Mouse (Mus musculus) limb, embryonic 12.5 days (tissue): ENCODE results near the gene Krtap19-3. TPM values are rescaled to one million over a fixed set of nuclear protein-coding genes. Genes with fewer than 3 reads are reported as not detected.

Experiments
- polyA plus RNA-seq: library from polyadenylated mRNA; unstranded; fragments of >200 nt; fragmentation: Nextera tagmentation; extraction: Ambion mirVana; gene quantifications from 2 replicates; pipeline ENCODE4 v1.2.1, GENCODE M21; 2016

Gene Krtap19-3
- polyA plus RNA-seq, 1 experiment from 2014 or later: not detected

Other genes with a start within 250 kb of the Krtap19-3 start
- gene Krtap26-1, start 230.2 kb downstream of the Krtap19-3 start, polyA plus RNA-seq: not detected in 2 replicates
- gene Krtap27-1, start 206.4 kb downstream of the Krtap19-3 start, polyA plus RNA-seq: not detected in 2 replicates
- not detected in 2 replicates for gene 2310061N02Rik, start 170.1 kb downstream of the Krtap19-3 start, polyA plus RNA-seq
- gene Krtap13-1, start 149.2 kb downstream of the Krtap19-3 start, polyA plus RNA-seq: not detected in 2 replicates
- gene Krtap13, start 126.4 kb downstream of the Krtap19-3 start, polyA plus RNA-seq: not detected in 2 replicates
- gene 2310034C09Rik, start 119.2 kb downstream of the Krtap19-3 start, polyA plus RNA-seq: not detected in 2 replicates
- gene 2310057N15Rik, start 103.8 kb downstream of the Krtap19-3 start, polyA plus RNA-seq: not detected in 2 replicates
- not detected in 2 replicates for gene Gm5965, start 100.1 kb downstream of the Krtap19-3 start, polyA plus RNA-seq
- gene Gm20741, start 65.8 kb downstream of the Krtap19-3 start, polyA plus RNA-seq: not detected in 2 replicates
- gene Krtap15, start 57.8 kb downstream of the Krtap19-3 start, polyA plus RNA-seq: 0.25 and 0.26 TPM in 2 replicates
- gene Krtap14, start 51.9 kb downstream of the Krtap19-3 start, polyA plus RNA-seq: not detected in 2 replicates
- not detected in 2 replicates for gene Krtap19-1, start 8.6 kb downstream of the Krtap19-3 start, polyA plus RNA-seq
- not detected in 2 replicates for gene Krtap19-2, start 3.8 kb downstream of the Krtap19-3 start, polyA plus RNA-seq
- gene Krtap19-4, start 7.1 kb upstream of the Krtap19-3 start, polyA plus RNA-seq: not detected in 2 replicates
- not detected in 2 replicates for gene Krtap19-5, start 18.4 kb upstream of the Krtap19-3 start, polyA plus RNA-seq
- gene Krtap19-9b, start 54.2 kb upstream of the Krtap19-3 start, polyA plus RNA-seq: not detected in 2 replicates
- not detected in 2 replicates for gene Krtap16-3, start 84.8 kb upstream of the Krtap19-3 start, polyA plus RNA-seq
- not detected in 2 replicates for gene Krtap22-2, start 132.7 kb upstream of the Krtap19-3 start, polyA plus RNA-seq
- not detected in 2 replicates for gene Gm10229, start 137.2 kb upstream of the Krtap19-3 start, polyA plus RNA-seq
- gene Krtap6-1, start 153.7 kb upstream of the Krtap19-3 start, polyA plus RNA-seq: not detected in 2 replicates
- gene Gm10228, start 163.4 kb upstream of the Krtap19-3 start, polyA plus RNA-seq: not detected in 2 replicates
- gene Krtap6-5, start 169.8 kb upstream of the Krtap19-3 start, polyA plus RNA-seq: not detected in 2 replicates
- not detected in 2 replicates for gene 1110025L11Rik, start 186.0 kb upstream of the Krtap19-3 start, polyA plus RNA-seq
- not detected in 2 replicates for gene Krtap6-3, start 206.0 kb upstream of the Krtap19-3 start, polyA plus RNA-seq